Mouse (Mus musculus) forebrain, embryonic 16.5 days (tissue): ENCODE measurements around the gene Rbms2. TPM values are rescaled to one million over a fixed set of nuclear protein-coding genes. Genes with fewer than 3 reads are reported as not detected.
"Not testable (repeated sequence)": the region's sequence is repeated elsewhere in the genome, so short reads cannot be mapped to it uniquely, and the experiment has no call there.

Experiments used
- ATAC-seq: fragments of 200-750 bp; cut with Nextera tagmentation; 2 replicates; pipeline ENCODE4 v1.8.0; 2017; ENCODE audit warnings: mild to moderate bottlenecking, moderate library complexity
- H3K27ac ChIP-seq: fragments of 300-500 bp; sonication (generic); 2 replicates; pipeline ENCODE4 v1.5.1; 2014; ENCODE audit warnings: low read length, control low read depth
- H3K27me3 ChIP-seq: fragments of 300-500 bp; sonication (generic); replicated peaks from 2 replicates; pipeline ENCODE4 v1.6.1; 2014; ENCODE audit warnings: low read length; ENCODE audit not compliant: control insufficient read depth, insufficient read depth
- H3K36me3 ChIP-seq: fragments of 300-500 bp; sonication (generic); 2 replicates; pipeline ENCODE4 v1.6.1; 2014; ENCODE audit not compliant: control insufficient read depth, insufficient read depth
- H3K4me1 ChIP-seq: fragments of 300-500 bp; sonication (generic); replicated peaks from 2 replicates; pipeline ENCODE4 v1.6.1; 2014; ENCODE audit warnings: low read length; ENCODE audit not compliant: control insufficient read depth, insufficient read depth
- H3K4me2 ChIP-seq: fragments of 300-500 bp; sonication (generic); 2 replicates; pipeline ENCODE4 v1.6.1; 2014; ENCODE audit warnings: mild to moderate bottlenecking, low read length, control low read depth
- H3K4me3 ChIP-seq: fragments of 300-500 bp; sonication (generic); replicated peaks from 2 replicates; pipeline ENCODE4 v1.5.1; 2014; ENCODE audit warnings: mild to moderate bottlenecking, low read length, control low read depth
- H3K9ac ChIP-seq: fragments of 300-500 bp; sonication (generic); replicated peaks from 2 replicates; pipeline ENCODE4 v1.6.1; 2014; ENCODE audit warnings: low read depth, low read length, control low read depth
- H3K9me3 ChIP-seq: fragments of 300-500 bp; sonication (generic); 2 replicates; pipeline ENCODE4 v1.6.1; 2016; ENCODE audit warnings: low read length; ENCODE audit not compliant: control insufficient read depth
- WGBS: fragments of 180-500 bp; shearing (Covaris S2); extraction: QIAGEN DNeasy Blood & Tissue Kit; methylation state at CpG from one replicate; pipeline ENCODE4 v1.1.7; 2014; 5-methylcytosine and 5-hydroxymethylcytosine counted together
- polyA plus RNA-seq: library from polyadenylated mRNA; unstranded; fragments of >200 nt; fragmentation: Nextera tagmentation; extraction: Ambion mirVana; gene quantifications from 2 replicates; pipeline ENCODE4 v1.2.1, GENCODE M21; 2015

Rbms2 gene
- polyA plus RNA-seq, result 8.5 and 9.5 TPM in 2 replicates

DNA sequence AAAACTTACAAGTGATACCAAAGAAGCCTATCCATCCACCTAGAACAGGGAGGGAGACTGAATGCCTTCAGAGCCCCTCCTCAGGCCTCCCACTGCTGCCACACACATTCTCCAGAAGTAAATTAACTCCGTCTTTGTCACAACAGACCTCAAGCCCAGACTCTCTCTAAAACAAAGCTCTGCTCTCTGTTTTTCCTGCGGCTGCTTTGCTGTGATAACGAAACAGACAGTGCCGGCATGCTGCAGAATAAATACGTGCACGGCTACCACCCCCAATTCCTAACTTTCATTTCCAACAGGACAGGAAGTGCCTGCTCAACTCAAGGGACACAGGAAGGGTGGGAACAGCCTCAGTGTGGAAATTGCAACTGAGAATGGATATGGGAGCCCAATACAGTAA, at the start of gene Rbms2:
Rbms2 (minus strand) TSS at position 309 of the 400 bp plus-strand sequence.
- H3K9me3 ChIP-seq, result no peaks in the 10 kb centered on the region
- no peak for ATAC-seq

DNA sequence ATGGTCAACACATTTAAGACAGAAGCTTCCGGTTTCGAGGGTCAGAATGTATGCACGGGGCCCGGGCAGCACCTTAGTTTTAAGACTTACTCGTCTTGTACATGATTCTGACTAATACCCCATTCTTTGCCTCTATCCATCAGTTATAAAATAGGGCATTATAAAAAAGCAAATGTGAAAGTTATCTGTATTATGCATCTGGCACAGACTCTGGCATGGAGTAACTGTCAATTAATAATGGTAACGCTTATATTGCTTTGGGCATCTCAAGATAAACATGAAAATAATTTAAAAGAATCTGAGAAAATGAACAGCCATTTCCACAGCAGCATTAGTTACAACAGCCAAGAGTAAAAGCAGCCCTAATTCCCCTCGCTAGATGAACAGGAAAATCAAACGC, 47.9 kb upstream of the Rbms2 start:
- WGBS, result 92% methylated on average over 8 of the region's 8 CpGs
- Histone ChIP-seq H3K27me3 (no peaks in the 10 kb centered on the region), H3K9ac (no peak overlapping the region), H3K9me3 (no peaks in the 10 kb centered on the region), H3K4me3 (no peak overlapping the region), H3K4me2 (no peak overlapping the region), H3K36me3 (no peaks in the 10 kb centered on the region), H3K4me1 (peaks cover 7% of the 10 kb centered on the region), H3K27ac (no peak overlapping the region)
- ATAC-seq, result no peak

More for the DNA sequence above, at the start of gene Rbms2:
- Histone ChIP-seq H3K4me3 (no peak within 1 kb of the TSS), H3K4me2 (no peak within 1 kb of the TSS), H3K4me1 (peaks cover 10% of the 10 kb centered on the region), H3K36me3 (no peaks in the 10 kb centered on the region), H3K9ac (no peak within 1 kb of the TSS; the same call in 1 of the 2 replicates), H3K27ac (no peak within 1 kb of the TSS), H3K27me3 (no peaks in the 10 kb centered on the region)
- 3% methylated on average over 6 of the region's 6 CpGs for WGBS

DNA sequence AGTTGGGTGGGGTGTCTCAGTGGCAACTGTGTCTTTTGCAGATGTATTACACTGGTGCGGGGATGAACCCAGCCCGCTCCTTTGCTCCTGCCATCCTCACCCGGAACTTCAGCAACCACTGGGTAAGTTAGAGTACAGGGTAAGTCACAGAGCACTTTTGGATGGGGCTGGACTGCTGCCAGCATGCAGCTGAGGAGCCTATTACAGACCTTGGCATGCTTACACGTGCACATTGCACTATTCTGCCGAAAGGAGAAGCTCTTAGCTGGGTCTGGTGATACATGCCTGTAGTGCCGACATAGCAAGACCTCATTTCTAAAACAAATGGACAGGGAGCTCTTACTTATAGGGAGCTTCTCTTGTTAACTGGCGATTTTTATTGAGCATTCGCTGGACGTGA, 47.5 kb upstream of the Rbms2 start:
- no peaks in the 10 kb centered on the region for H3K9me3 ChIP-seq
- H3K36me3 ChIP-seq, result no peaks in the 10 kb centered on the region
- ATAC-seq, result no peak
- no peaks in the 10 kb centered on the region for H3K27me3 ChIP-seq
- no peak overlapping the region for H3K9ac ChIP-seq
- H3K4me2 ChIP-seq, result no peak overlapping the region
- H3K4me1 ChIP-seq, result peaks cover 4% of the 10 kb centered on the region; the same call in 1 of the 2 replicates
- 71% methylated on average over 9 of the region's 9 CpGs for WGBS
- no peak overlapping the region for H3K27ac ChIP-seq
- no peak overlapping the region for H3K4me3 ChIP-seq

- Histone ChIP-seq H3K4me3 (no peak within 1 kb of the TSS), H3K9me3 (no peaks in the 10 kb centered on the region), H3K36me3 (no peaks in the 10 kb centered on the region), H3K9ac (no peak within 1 kb of the TSS), H3K4me1 (no peaks in the 10 kb centered on the region), H3K4me2 (no peak within 1 kb of the TSS), H3K27me3 (no peaks in the 10 kb centered on the region), H3K27ac (no peak within 1 kb of the TSS)
- 18% methylated on average over 4 of the region's 4 CpGs for WGBS
- ATAC-seq, result no peak
Observed at GRCm38 (mm10) chr10:128225538-128225937, 45.4 kb upstream of the Rbms2 start, which contains the start of gene Mip. Mip (plus strand) TSS chr10:128225838.

DNA sequence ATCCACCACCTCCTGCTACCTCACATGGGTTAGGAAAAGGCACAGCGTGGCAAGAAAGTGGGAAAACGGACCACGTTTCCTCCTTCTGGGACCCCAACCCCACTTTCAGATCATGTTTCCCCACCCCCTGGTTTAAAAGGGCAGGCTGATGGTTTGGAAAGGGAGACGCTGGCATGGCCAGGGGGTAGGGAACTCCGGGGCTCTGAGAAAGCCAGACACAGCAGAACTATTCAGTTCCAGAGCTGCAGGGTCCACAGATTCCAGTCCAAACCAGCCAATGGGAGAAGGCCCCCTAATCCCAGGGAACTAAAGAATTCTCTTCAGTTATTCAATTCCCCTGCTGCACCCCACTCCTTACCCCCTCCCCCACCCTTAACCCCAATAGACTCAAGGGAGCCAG, 45.0 kb upstream of the Rbms2 start:
- no peak overlapping the region for H3K27ac ChIP-seq
- WGBS, result 33% methylated on average over 5 of the region's 5 CpGs
- no peaks in the 10 kb centered on the region for H3K4me1 ChIP-seq
- no peak overlapping the region for H3K4me3 ChIP-seq
- H3K27me3 ChIP-seq, result no peaks in the 10 kb centered on the region
- H3K9ac ChIP-seq, result no peak overlapping the region
- H3K36me3 ChIP-seq, result no peaks in the 10 kb centered on the region
- no peak for ATAC-seq
- H3K9me3 ChIP-seq, result no peaks in the 10 kb centered on the region
- H3K4me2 ChIP-seq, result no peak overlapping the region

GRCm38 (mm10) chr10:128221533-128222286, 41.6 kb upstream of the Rbms2 start:
- WGBS, result 70% methylated on average over 16 of the region's 16 CpGs
- no peak overlapping the region for H3K4me2 ChIP-seq

GRCm38 (mm10) chr10:128218387-128219117, 38.5 kb upstream of the Rbms2 start:
- WGBS, result 92% methylated on average over 18 of the region's 18 CpGs
- H3K27ac ChIP-seq, result no peak overlapping the region
- H3K4me3 ChIP-seq, result no peak overlapping the region
- no peaks in the 10 kb centered on the region for H3K36me3 ChIP-seq
- H3K9me3 ChIP-seq, result no peaks in the 10 kb centered on the region
- H3K27me3 ChIP-seq, result 0 out of 2 replicates have a peak, but pooled peaks cover 2% of the 10 kb centered on the region
- H3K9ac ChIP-seq, result no peak overlapping the region
- no peak for ATAC-seq
- no peak overlapping the region for H3K4me2 ChIP-seq
- no peaks in the 10 kb centered on the region for H3K4me1 ChIP-seq

More at GRCm38 (mm10) chr10:128221533-128222286, 41.6 kb upstream of the Rbms2 start:
- no peaks in the 10 kb centered on the region for H3K27me3 ChIP-seq
- H3K4me3 ChIP-seq, result no peak overlapping the region
- no peaks in the 10 kb centered on the region for H3K4me1 ChIP-seq
- H3K9me3 ChIP-seq, result no peaks in the 10 kb centered on the region
- no peak for ATAC-seq
- no peak overlapping the region for H3K9ac ChIP-seq
- H3K27ac ChIP-seq, result no peak overlapping the region
- H3K36me3 ChIP-seq, result no peaks in the 10 kb centered on the region

- Histone ChIP-seq H3K9ac (no peak overlapping the region), H3K4me1 (peaks cover 11% of the 10 kb centered on the region), H3K36me3 (no peaks in the 10 kb centered on the region), H3K9me3 (no peaks in the 10 kb centered on the region), H3K27ac (no peak overlapping the region), H3K27me3 (0 out of 2 replicates have a peak, but pooled peaks cover 4% of the 10 kb centered on the region), H3K4me3 (no peak overlapping the region), H3K4me2 (no peak overlapping the region)
- WGBS, result 94% methylated on average over 5 of the region's 5 CpGs
- ATAC-seq, result no peak
Observed at GRCm38 (mm10) chr10:128214981-128215380, 34.9 kb upstream of the Rbms2 start.

GRCm38 (mm10) chr10:128214112-128214511, 34.0 kb upstream of the Rbms2 start:
- H3K27ac ChIP-seq, H3K9ac ChIP-seq, ATAC-seq, H3K27me3 ChIP-seq, H3K9me3 ChIP-seq, H3K36me3 ChIP-seq, H3K4me3 ChIP-seq, H3K4me2 ChIP-seq: not testable (repeated sequence)
- 91% methylated on average over 4 of the region's 4 CpGs for WGBS
- H3K4me1 ChIP-seq, result peaks cover 11% of the 10 kb centered on the region
